Mouse (Mus musculus): ENCODE results near the gene Wbp1l.

Wbp1l gene

GRCm38 (mm10) chr19:46705779-46706495 lies 107.1 kb downstream of the Wbp1l start:
- no peak for DNase-seq (ENCODE audit: low read depth, low spot score)

GRCm38 (mm10) chr19:46706540-46707295 lies 107.8 kb downstream of the Wbp1l start:
- DNase-seq (ENCODE audit: low read depth, low spot score) = no peak
